Mouse (Mus musculus): ENCODE results near the gene Ngp.
A peak's percentile ranks its signal among the peaks of the same experiment; 100 is the strongest.
"Not testable (repeated sequence)": the region's sequence is repeated elsewhere in the genome, so short reads cannot be mapped to it uniquely, and the experiment has no call there.

Gene Ngp

DNA sequence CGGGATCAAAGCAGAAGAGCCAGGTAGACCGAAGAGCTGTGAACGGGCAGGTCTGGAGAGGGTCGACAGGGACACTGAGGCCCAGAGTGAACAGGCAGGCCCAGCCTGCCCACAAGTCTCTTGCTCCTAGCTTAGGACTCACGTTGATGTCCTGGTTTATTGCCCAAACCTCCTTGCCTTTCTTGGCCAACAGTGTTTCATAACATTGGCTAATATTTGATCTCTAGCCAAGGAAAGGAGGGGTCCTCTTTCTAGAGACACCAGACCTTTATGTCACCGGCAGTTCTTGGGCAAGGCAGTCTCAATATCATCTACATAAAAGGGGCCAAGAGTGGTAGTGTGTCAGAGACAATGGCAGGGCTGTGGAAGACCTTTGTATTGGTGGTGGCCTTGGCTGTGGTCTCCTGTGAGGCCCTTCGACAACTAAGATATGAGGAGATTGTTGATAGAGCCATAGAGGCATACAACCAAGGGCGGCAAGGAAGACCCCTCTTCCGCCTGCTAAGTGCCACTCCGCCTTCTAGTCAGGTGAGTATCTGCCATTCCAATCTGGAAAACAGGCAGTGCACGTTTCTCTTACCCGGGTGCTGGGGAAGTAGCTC lies at the start of gene Ngp:
TSS of gene Ngp (plus strand) at position 237 of the 602 bp plus-strand sequence.
- DNase-seq (ENCODE audit: low spot score) = no peak

- no peak for DNase-seq (ENCODE audit: low spot score)
Observed at GRCm38 (mm10) chr9:110369860-110370259, 49.7 kb upstream of the Ngp start.

- DNase-seq (ENCODE audit: low spot score) = no peak
Observed at GRCm38 (mm10) chr9:110373871-110374270, 45.7 kb upstream of the Ngp start.

- DNase-seq (ENCODE audit: low spot score) = no peak
Observed at GRCm38 (mm10) chr9:110375668-110376067, 43.9 kb upstream of the Ngp start.

DNA sequence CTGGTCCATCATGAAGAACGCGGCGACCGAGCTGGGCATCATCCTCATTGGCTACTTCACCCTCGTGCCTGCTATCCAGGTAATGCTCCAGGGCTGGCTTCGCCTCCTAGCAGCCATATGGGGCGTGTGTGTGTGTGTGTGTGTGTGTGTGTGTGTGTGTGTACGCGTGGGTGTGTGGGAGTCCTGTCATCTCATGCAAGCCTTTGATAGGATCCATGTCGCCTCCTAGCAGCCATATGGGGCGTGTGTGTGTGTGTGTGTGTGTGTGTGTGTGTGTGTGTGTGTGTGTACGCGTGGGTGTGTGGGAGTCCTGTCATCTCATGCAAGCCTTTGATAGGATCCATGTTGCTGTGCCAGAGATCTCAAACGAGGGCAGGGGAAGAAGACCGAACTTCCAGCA lies 41.9 kb upstream of the Ngp start:
- DNase-seq (ENCODE audit: low spot score) = not testable (repeated sequence)

DNA sequence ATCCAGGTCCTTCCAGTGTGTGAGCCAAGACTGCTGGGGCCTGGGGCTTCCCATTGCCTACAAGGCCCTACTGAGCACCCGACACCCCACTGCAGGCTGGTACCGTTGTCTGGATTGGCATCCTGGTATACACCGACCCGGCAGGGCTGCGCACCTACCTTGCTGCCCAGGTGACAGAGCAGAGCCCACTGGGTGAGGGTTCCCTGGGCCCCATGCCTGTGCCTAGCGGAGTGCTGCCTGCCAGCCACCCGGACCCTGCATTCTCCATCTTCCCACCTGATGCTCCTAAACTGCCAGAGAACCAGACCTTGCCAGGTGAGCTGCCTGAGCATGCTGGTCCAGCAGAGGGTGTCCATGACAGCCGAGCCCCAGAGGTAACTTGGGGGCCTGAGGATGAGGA lies 40.2 kb upstream of the Ngp start:
- DNase-seq (ENCODE audit: low spot score) = no peak

- peak; percentile 27 for DNase-seq (ENCODE audit: low spot score)
Observed at GRCm38 (mm10) chr9:110380662-110381061, 38.9 kb upstream of the Ngp start.

- DNase-seq (ENCODE audit: low spot score) = no peak
Observed at GRCm38 (mm10) chr9:110381292-110381691, 38.3 kb upstream of the Ngp start.

- DNase-seq (ENCODE audit: low spot score) = no peak
Observed at GRCm38 (mm10) chr9:110384369-110384929, 35.1 kb upstream of the Ngp start.

- DNase-seq (ENCODE audit: low spot score) = no peak
Observed at GRCm38 (mm10) chr9:110388011-110388410, 31.5 kb upstream of the Ngp start.

- no peak for DNase-seq (ENCODE audit: low spot score)
Observed at GRCm38 (mm10) chr9:110390843-110391242, 28.7 kb upstream of the Ngp start.

DNA sequence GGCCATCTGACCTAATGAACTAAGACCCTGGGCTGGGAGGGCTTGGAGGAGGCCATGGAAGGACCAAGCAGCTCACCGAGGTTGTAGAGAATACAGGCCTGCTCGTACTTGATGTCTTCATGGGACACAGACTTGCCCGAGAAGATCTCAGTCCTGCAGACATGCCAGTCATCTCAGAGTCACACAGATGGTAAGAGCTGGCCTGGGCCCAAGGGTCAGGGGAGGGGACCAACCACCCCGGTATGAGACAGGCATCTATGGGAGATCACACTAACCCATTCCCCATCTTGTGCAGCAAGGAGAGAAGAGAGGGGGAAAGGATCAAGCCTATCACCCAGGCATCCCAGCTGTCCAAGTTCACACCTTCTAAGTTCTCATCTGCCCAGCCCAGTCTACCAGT lies 26.3 kb upstream of the Ngp start:
- DNase-seq (ENCODE audit: low spot score) = no peak

DNA sequence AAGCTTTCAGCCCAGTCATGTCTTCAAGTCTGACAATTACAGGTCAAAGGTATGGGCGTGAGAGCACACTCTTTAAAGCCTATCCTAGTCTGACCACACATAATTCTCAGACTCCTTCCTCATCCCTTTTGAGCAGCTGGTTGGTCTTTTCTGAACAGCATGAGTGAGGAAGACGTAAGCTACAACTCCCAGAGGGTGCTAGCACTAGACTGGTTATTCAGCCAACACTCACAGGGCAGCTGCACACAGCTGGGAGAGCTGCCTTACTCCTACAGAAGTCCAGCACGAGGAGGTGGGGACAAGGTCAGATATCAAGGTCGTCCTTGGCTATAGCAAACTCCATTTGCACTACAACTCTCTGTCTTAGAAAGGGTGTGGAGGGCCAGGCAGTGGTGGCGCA lies 18.9 kb upstream of the Ngp start:
- no peak for DNase-seq (ENCODE audit: low spot score)

DNA sequence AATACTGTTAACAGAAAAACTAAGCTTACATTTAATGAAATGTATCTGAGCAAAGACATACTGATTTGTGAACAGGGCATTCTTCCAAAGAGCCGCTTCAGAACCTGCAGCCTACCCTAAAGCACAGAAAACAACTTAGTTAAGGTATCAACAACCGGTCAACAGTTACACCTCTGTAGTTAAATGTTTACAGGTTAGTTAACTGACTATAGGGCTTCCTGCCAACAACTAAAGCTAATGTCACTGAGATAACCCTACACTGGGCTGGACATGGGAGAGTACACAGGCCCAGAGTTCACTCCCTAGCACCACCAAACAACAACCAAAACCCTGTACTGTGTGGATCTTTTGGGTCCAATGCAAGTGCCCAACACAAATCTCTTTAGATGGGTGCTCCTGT lies 16.8 kb upstream of the Ngp start:
- no peak for DNase-seq (ENCODE audit: low spot score)

- DNase-seq (ENCODE audit: low spot score) = not testable (repeated sequence)
Observed at GRCm38 (mm10) chr9:110403240-110403639, 16.3 kb upstream of the Ngp start.

GRCm38 (mm10) chr9:110407311-110408098 lies 12.0 kb upstream of the Ngp start:
- DNase-seq (ENCODE audit: low spot score) = no peak

- DNase-seq (ENCODE audit: low spot score) = peak; percentile 98
Observed at GRCm38 (mm10) chr9:110408099-110408773, 11.3 kb upstream of the Ngp start, which contains the start of gene Ptpn23. Gene Ptpn23 (minus strand): TSS chr9:110408213.

GRCm38 (mm10) chr9:110410908-110411887 lies 8.3 kb upstream of the Ngp start:
- peak; percentile 70 for DNase-seq (ENCODE audit: low spot score)

GRCm38 (mm10) chr9:110412926-110413325 lies 6.6 kb upstream of the Ngp start:
- no peak for DNase-seq (ENCODE audit: low spot score)

- DNase-seq (ENCODE audit: low spot score) = no peak
Observed at GRCm38 (mm10) chr9:110413785-110414184, 5.8 kb upstream of the Ngp start.

DNA sequence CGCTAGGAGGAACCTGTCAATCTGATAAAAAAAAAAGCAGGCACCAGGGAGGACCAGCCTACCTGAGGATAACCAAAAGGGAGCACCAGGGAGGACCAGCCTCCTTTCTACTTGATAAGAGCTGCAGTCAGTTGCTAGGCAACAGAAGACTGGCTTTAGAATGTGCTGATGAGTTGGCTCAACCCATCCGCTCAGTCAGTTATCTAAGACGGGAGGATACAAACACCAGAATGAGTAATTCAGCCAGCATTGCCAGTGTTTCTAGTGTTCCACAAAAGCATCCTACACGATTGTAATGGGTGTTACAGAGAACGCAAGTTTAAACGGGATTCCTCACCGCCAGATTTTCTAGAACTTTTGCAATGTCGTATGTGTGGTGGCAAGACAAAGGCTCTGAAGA lies 11.7 kb downstream of the Ngp start:
- DNase-seq (ENCODE audit: low spot score) = no peak

GRCm38 (mm10) chr9:110433045-110433444 lies 13.5 kb downstream of the Ngp start:
- no peak for DNase-seq (ENCODE audit: low spot score)

Measured in yolk sac, embryonic 10.5 days (tissue).